Mouse (Mus musculus): ENCODE measurements around the gene Siah1b.

Gene Siah1b

GRCm38 (mm10) chrX:164027607-164028289 lies 48.5 kb downstream of the Siah1b start, which contains the start of gene Car5b:
Gene Car5b, minus strand, starts transcription at chrX:164027997.
- DNase-seq: peak; percentile 55 to 74

All from thymus, postnatal 36 days (tissue).